Mouse (Mus musculus): ENCODE data around the gene Pkdcc.

Gene Pkdcc

DNA sequence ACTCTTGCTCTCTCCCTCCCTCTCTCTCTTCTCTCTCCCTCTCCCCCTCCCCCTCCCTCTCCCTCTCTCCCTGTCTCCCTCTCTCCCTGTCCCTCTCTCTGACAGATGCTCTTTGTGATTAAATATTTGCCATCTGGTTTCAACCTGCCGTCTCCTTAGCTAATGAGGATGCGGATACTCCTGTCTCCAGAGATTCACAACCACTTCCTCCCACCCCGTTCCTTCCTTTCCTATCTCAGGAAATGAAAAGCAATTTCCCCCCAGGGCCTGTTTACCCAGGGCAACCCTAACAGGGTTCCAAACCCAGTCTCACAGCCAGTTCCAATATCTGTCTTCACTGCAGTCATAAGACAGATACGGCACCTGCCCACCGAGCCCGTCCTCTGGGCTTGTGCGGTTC lies 31.0 kb downstream of the Pkdcc start:
- DNase-seq (ENCODE audit: low spot score in 2 of 2), result no peak

DNA sequence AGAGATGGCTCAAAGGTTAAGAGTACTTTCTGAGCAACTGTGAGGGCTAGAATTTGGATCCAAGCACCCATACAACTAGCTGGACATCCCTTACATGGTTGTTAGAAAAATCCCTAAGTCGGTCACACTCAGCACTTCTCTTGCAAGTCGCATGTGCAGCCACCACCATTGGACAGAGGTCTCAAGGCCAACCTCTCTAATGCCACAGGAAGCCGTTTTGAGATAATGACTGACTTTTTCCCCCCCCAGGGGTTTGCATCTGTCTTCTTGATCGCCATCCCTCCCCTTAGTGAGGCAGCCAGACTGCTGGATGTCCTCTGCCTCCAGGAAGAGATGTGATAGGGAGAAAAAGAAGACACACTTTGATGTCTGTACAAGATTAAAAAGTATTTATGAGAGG lies 32.1 kb downstream of the Pkdcc start:
- DNase-seq (ENCODE audit: low spot score in 2 of 2), result no peak

DNA sequence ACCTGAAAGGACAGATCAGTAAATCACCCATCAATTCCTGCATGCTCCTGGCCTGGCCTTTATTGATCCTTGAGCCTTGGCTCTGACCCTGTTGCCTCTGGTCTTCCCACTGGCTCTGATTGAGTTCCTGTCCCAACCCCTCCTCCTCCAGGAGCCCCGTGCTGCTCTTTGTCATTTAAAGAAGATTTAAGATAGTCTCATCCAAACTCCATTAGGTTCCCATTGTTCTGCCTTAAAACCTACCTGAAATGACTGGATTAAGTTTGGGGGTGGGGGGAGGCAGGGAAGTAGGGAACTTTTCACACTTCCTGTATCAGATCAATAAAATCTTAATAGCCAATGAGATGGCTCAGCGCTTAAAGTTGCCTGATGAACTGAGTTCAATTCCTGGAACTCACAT lies 33.4 kb downstream of the Pkdcc start:
- DNase-seq (ENCODE audit: low spot score in 2 of 2), result no peak

DNA sequence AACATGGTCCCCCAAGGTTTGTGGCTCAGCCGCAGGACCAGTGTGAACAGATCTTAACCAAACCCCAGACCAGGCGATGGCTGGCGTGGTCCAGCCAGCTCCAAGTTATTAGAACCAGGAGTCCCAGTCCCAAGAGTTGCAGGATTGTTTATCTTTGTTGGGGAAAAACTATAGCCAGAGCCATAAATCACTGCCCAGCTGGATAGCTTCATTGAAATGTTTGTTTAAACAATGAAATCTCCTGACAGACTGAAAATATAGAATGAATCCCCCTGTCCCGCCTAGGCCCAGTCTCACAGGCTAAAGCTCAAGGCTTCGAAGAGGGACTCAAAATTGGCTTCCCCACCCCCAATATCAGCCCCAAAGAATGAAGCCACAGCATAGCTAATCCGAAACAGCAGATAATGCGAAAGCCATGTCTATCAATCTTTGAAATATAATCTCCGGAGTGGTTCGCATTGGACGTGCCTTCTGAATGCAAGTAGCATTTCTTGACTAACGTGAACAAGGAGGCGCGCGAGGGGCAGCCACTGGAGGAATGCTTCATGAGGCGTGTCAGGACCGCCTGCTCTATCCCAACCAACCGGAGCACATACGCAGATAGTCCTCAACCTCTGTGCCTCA lies 35.9 kb downstream of the Pkdcc start:
- DNase-seq (ENCODE audit: low spot score in 2 of 2), result no peak

DNA sequence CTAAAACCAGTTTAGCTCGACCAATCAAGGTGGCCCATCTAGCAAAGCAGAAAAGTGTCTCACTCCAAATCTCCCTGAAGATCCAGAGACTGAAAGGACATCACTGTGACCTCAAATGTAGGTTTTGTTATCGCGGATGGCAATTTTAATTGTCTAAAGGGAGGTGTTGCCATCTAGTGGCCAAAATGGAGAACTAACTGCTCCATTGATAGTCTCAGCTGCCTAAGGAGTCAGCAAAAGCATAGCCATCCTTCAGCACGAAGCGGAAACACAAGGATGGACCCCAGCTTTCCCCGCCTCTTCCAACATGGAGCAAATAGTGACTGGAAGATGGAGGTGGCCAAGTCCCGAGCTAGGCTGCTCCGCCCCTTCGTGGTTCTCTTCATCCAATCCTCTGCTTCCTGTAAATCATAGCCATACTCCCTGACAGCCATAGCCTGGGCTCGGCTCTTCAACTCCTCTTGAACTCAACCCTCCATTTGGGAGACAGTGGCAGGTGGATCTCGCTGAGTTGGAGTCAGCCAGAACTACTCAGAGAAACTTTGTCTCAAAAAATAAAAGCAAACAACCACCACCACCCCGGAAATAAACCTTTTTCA lies 38.1 kb downstream of the Pkdcc start:
- peak; percentile 18 to 20 for DNase-seq (ENCODE audit: low spot score in 2 of 2)

DNA sequence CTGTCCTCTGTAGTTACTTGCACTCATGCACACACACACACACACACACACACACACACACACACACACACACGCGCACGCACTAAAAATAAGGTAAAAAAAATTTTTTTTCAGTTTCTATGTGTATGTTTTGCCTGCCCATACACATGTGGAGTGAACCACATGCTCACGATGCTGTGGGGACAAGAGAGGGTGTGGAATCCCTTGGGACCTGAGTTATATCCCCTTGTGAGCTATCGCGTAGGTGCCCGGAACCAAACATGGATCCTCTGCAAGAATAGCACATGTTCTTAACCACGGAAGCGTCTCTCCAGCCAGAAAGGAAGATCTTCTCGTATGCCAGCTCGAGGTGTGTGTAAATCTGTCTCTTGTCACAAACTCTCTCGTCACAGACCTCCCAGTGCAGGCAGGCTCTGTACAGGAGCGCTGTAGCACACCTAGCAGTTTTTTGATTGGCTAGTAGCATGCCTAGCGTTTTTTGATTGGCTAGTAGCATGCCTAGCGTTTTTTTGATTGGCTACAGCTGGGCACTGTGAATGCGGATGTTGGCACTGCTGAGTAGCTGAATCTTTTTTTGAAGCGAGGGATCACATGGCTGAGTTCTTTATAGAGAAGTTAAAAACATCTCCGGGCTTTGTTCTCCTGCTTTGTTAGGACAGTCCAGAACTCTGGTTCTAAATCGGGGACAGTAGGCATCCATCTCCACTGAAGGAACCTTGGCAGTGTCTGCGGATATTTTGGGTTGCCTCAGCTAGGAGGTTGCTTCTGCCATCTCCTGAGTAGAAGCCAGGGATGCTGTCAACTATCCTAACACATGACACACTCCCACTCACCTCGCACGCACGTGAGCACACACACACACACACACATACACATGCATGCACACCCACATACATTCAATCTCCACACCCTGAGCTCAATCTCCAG lies 52.4 kb downstream of the Pkdcc start:
- DNase-seq (ENCODE audit: low spot score in 2 of 2), result peak; percentile 74 to 87

DNA sequence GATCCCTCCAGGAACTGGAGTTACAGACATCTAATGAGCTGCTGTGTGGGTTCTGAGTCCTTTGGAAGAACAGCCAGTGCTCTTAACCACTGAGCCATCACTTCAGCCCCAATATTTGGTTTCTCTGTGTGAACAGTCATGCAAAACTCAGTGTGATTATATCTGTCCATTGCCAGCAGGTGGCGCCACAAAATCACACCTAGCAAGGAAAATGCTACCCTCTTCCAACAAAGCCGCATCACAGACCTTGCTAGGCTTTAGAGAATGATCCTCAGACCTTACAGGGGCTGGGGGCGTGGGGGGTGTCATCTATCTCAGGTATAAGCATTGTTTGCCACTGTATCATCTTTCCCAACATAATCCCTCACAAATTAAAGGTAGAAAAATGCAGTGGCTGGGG lies 56.4 kb downstream of the Pkdcc start:
- peak; percentile 77 to 85 for DNase-seq (ENCODE audit: low spot score in 2 of 2)

DNA sequence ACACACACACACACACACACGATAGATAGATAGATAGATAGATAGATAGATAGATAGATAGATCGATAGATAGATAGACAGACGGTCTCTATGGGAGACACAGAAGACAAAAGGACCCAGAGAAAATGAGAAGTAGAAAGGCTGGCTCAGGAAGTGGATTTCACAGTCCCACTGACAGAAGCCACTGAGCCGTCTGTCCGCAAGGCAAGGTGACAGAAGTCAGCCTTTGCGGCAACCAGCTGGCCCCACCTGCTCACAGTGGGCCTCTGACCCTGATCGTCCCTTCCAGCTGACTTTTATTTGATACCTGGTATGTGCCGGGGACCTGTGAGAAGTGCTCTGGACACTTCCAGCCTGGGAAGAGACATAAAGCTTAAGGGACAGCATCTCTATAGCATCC lies 57.5 kb downstream of the Pkdcc start:
- DNase-seq (ENCODE audit: low spot score in 2 of 2), result peak; percentile 48 to 54

DNA sequence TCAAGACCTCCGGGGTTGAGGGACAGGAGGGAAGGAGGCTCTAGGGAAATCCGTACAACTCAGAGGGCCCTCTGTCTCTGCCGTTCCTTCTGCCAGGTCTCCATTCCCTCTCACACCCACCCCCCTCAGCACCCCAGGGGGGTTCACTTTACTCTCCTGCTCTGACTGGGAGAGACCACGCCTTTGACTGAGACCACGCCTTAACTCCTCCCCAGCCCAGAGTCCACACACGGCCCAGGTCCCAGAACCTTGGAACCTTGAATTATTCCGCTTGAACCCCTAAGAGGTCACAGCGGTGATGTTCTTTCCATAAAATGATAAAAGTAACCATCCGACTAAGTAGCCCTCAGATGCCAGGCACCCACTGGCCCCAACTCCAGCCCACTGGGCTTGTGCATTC lies 58.5 kb downstream of the Pkdcc start:
- no peak for DNase-seq (ENCODE audit: low spot score in 2 of 2)

DNA sequence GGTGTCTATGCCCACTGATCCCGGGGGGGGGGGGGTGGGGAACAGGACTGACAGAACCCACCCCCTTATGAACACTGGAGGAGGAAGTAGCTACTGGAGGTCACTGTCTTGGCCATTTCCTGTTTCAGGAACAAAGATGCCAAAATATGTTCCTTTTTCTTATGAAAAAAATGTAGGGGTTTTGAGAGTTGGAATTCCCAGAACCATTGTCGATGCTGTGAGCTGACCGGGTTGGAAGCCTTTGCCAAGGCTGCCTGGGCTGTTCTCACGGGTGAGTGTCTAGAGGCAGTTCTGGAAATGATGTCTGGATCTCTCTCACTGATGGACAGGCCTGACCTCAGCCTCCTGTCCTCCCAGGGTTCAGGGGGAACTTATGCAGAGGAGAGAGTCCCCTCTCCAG lies 59.0 kb downstream of the Pkdcc start:
- no peak for DNase-seq (ENCODE audit: low spot score in 2 of 2)
